Mouse (Mus musculus) layer of hippocampus, adult 11-12 months (tissue): Measurements from ENCODE around the gene Gbx1.
A peak's percentile ranks its signal among the peaks of the same experiment; 100 is the strongest.

Experiments used
- DNase-seq: peaks from one replicate; pipeline ENCODE4 v3.0.0; 2022; ENCODE audit warnings: low spot score

Gbx1 gene

GRCm38 (mm10) chr5:24525360-24526189 is 1.4 kb downstream of the Gbx1 start:
- no peak for DNase-seq

- no peak for DNase-seq
Measured at GRCm38 (mm10) chr5:24524522-24524921, 2.5 kb downstream of the Gbx1 start.

- no peak for DNase-seq
Measured at GRCm38 (mm10) chr5:24523806-24524205, 3.2 kb downstream of the Gbx1 start.

GRCm38 (mm10) chr5:24521366-24521765 is 5.6 kb downstream of the Gbx1 start:
- DNase-seq: no peak

- DNase-seq: no peak
Measured at GRCm38 (mm10) chr5:24512271-24512670, 14.7 kb downstream of the Gbx1 start.

- DNase-seq: peak; percentile 46
Measured at GRCm38 (mm10) chr5:24510635-24511034, 16.4 kb downstream of the Gbx1 start.

- no peak for DNase-seq
Measured at GRCm38 (mm10) chr5:24508406-24508805, 18.6 kb downstream of the Gbx1 start.

GRCm38 (mm10) chr5:24505513-24505912 is 21.5 kb downstream of the Gbx1 start:
- DNase-seq: no peak

GRCm38 (mm10) chr5:24502786-24503185 is 24.2 kb downstream of the Gbx1 start:
- DNase-seq: no peak

GRCm38 (mm10) chr5:24500851-24501250 is 26.2 kb downstream of the Gbx1 start:
- peak; percentile 18 for DNase-seq

- peak; percentile 13 for DNase-seq
Measured at GRCm38 (mm10) chr5:24499113-24499512, 27.9 kb downstream of the Gbx1 start.

GRCm38 (mm10) chr5:24497526-24497925 is 29.5 kb downstream of the Gbx1 start:
- peak; percentile 3 for DNase-seq

- DNase-seq: no peak
Measured at GRCm38 (mm10) chr5:24496756-24497155, 30.2 kb downstream of the Gbx1 start.

GRCm38 (mm10) chr5:24495019-24495418 is 32.0 kb downstream of the Gbx1 start:
- DNase-seq: no peak

GRCm38 (mm10) chr5:24492546-24493285 is 34.3 kb downstream of the Gbx1 start:
- no peak for DNase-seq

GRCm38 (mm10) chr5:24490413-24490920 is 36.5 kb downstream of the Gbx1 start:
- no peak for DNase-seq

- no peak for DNase-seq
Measured at GRCm38 (mm10) chr5:24486738-24487137, 40.3 kb downstream of the Gbx1 start.

GRCm38 (mm10) chr5:24486097-24486496 is 40.9 kb downstream of the Gbx1 start:
- peak; percentile 91 for DNase-seq

GRCm38 (mm10) chr5:24484963-24485362 is 42.0 kb downstream of the Gbx1 start:
- DNase-seq: no peak

GRCm38 (mm10) chr5:24483326-24483725 is 43.7 kb downstream of the Gbx1 start:
- DNase-seq: peak; percentile 65

GRCm38 (mm10) chr5:24482247-24483079 is 44.5 kb downstream of the Gbx1 start:
- DNase-seq: no peak

- peak; percentile 66 for DNase-seq
Measured at GRCm38 (mm10) chr5:24481647-24482046, 45.4 kb downstream of the Gbx1 start.
